Mouse (Mus musculus): ENCODE measurements around the gene Pagr1a.

The Pagr1a gene

DNA sequence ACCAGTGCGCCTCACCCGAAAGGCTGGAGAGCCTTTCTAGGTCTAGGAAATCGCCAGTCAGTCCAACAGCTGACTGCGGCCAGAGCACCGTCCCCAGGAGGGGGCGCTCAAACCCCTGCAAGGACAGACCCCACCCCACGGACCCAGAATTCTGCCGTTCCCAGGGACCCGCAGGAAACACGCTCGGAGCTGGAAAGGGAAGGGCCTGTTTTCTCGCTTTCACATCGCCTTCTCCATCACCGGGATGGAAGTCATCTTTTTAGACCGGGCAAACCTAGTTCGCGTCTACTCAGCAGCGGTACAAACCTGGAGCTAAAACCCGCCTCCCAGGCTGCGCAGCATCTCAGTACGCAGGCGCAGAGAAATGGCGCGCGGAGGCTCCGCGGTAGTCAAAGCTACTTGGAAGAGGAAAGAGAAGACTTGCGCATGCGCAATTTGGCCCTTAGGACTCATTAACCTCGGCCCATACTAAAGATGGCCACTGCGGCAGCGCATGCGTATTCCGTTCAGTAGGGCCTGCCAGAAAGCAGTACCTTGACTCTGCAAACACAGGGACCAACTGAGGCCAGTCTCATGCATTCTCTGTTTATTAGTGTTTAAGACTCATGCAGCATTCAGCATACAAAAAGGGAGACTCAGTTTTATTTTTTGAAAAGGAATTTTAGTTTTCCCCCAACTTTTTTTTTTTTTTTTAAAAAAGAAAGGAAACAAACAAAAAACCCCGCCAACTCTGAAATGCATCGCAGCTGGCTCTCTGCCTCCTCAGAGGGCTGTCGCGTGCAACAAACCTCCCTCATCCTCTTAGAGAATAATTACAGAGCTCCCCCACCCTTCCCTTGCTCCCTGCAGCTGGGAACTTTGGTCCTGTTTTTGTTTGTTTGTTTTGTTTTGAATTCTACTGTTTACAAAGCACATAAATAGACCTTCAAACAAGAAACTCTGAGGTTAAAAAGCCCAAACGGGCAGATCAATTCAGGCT is at the start of gene Pagr1a:
Gene Pagr1a (minus strand): TSS at position 382 of the 979 bp plus-strand sequence.
- peak; percentile 100 for DNase-seq

DNA sequence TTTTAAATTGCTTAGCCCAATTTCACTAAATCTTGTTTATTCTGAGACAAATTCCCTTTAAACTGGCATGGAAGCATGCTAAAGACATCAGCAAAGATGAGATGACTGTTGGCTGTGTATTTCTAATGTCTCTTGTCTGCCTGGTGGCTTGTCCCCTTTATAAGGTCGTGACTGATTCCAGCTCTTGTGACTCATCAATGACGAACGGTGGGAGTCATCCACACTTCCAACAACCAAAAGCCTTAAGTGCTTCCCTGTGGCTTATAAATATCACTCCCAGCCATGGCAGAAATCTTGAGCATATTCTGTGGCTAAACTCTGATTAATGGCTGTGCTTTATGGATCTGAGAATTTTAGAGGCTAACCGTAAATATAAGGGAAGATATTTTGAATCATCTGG is 49.2 kb upstream of the Pagr1a start:
- no peak for DNase-seq

GRCm38 (mm10) chr7:127065538-127065937 is 48.4 kb upstream of the Pagr1a start:
- DNase-seq, result no peak

- DNase-seq, result no peak
Measured at GRCm38 (mm10) chr7:127055026-127055585, 38.0 kb upstream of the Pagr1a start.

DNA sequence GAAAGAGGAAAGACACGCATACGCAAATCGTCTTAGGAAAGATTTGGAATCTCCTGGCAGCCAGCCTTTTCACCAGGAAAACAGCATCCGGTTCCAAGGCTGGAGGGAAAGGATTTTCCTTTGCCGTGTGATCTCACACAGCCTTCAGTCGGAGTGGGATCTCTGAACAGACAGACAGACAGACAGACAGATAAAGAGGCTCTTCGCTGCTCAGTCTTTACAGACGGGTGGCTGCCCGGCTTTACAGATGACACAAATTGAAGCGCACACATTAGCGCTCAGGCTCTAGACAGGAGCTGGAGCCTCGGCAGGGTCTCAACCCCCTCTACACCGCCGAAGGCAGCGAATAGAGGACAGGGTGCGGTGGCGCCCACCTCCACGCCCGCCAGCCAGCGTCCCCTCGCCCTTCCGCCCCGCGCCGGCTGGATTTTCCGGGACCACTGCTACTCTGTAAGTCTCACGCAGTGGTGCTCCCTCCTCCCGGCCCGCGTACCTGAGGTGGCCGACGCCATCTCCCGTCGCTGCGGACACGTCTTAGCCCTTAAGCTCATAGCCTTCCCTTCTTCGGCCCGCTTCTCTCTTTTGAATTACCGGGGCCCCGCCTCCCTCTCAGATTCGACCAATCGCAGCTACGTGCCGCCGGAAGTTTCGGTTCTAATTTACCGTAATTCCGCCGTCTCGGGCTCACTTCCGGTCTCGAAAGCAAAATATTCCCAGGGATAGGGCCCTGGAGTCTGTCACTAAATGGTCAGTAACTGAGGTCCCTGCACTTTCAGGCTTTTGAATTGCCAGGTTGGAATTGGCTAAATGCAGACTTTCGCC is 24.9 kb upstream of the Pagr1a start, which contains the start of gene Kif22:
Gene Kif22 (minus strand): TSS at position 621 of the 822 bp plus-strand sequence.
- peak; percentile 95 for DNase-seq

DNA sequence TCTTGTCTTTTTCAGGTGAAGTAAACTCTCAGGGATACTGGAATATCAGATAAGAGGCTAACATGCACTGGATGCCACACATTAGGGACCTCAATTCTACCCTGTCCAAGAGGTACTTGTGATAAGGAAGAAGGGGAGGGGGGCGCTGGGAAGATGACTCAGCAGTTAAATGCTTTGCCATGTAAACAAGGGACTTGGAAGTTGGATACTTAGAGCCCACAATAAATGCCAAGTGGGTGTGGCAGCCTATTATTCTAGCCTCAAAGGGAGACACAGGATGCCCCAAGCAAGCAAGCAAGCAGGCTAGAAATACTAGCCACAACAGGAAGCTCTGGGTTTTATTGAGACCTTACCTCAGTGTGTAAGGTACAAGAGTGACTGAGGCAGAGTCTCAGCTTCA is 14.1 kb upstream of the Pagr1a start:
- DNase-seq, result no peak

GRCm38 (mm10) chr7:127030172-127030571 is 13.0 kb upstream of the Pagr1a start:
- no peak for DNase-seq

GRCm38 (mm10) chr7:127027885-127028284 is 10.7 kb upstream of the Pagr1a start:
- DNase-seq, result no peak

GRCm38 (mm10) chr7:127026984-127027726 is 10.0 kb upstream of the Pagr1a start, which contains the start of gene Maz:
TSS of gene Maz (minus strand) at chr7:127027037.
- peak; percentile 99 for DNase-seq

DNA sequence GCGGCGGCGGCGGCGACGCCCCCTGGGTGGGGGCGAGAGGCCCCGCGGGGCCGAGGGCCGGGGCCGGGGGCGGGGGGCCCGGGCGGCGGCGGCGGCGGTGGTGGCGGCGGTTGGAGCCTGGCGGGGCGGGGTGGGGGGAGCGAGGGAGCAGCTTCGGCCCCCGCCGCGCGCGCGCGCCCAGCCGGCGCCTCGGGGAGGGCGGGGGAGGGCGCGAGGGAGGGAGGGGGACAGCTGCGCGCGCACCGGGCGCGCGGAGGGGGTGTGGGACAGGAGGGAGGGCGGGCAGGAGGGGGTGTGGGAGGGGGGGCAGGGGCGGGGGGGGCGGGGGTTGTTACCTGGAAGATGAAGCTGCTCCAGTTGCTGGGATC is 9.4 kb upstream of the Pagr1a start:
- DNase-seq, result no peak

DNA sequence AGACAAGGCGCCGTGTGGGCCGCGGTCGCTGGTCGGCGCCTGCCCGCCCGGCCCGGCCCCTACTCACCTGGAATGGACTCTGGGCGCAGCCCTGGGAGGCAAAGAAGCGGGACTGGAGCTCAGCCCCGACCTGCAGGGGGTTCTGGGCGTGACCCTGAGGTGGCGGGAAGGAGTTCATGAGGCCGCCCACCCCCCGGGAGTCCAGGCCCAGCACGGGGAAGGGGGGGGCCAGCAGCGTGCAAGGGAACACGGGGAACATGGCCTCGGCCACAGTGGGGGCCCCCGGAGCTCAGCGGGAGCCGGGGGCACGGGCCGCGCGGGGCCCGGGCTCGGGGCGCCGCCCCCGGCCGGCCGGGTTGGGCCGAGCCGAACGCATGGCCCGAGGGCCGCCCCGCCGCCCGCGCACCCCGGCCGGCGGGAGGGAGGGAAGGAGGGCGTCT is 9.0 kb upstream of the Pagr1a start:
- DNase-seq, result peak; percentile 84

DNA sequence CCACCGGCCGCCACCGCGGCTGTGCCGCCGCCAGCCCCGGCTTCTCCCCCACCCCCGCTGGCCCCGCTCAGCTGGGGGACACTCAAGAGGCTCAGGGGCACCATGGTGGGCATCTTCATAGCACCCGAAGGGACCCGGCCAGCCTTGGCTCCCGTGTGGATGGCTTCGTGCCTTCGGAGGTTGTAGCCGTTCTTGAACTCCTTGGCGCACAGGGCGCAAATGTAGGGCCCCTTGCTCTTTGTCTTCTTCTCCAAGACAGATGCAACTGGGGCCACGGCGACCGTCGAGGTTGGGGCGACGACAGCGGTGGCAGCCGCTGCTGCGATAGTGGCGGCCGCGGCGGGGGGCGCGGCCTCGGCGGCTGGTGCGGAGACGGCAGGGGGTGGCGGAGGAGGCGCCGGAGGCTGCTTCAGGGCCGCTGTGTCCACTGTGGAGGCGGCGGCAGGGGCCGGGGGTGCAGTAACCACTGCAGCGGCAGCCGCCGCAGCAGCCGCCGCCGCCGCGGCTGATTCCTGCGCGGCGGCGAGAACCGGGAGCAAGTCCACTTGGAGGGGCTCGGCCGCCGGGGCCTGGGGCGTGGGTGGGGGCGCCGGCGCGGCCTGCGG is 8.5 kb upstream of the Pagr1a start:
- no peak for DNase-seq

DNA sequence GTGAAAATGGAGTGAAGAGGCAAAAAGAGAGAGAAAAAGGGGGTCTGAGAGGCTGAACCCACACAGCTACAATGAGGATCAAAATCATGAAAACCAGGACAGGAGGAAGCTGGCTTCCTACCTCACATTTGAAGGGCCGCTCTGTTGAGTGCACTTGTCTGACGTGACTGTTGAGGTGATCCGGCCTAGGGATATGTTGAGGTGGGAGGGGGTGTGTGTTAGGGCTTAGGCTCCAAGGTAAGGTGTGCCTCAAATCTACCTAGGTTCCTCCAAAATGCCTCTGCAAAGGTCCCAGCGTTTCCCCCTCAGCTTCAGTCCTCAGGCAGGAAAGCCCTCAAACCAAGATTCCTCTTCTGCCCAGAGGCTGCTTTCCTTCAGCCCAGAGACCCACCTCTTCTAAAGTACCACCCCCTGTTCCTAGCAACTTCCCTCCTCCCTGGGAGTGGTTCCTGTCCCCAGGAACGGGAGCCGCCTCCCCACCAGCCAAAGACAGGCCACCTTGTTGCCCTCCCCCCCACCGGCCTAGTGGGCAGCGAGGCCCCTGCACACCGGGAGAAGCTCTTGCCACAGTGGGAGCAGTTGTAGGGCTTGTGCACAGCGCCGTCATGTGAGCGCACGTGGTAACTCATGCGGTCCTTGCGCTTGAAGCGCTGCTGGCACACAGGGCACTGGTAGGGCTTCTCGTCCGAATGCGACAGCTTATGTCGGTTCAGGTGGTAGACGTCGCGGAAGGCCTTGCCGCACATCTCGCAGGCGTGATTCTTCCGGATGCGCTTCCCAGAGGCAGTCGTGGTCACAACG is 7.8 kb upstream of the Pagr1a start:
- peak; percentile 86 for DNase-seq

GRCm38 (mm10) chr7:127023896-127024690 is 6.9 kb upstream of the Pagr1a start:
- no peak for DNase-seq

GRCm38 (mm10) chr7:127023272-127023691 is 6.1 kb upstream of the Pagr1a start:
- DNase-seq, result no peak

DNA sequence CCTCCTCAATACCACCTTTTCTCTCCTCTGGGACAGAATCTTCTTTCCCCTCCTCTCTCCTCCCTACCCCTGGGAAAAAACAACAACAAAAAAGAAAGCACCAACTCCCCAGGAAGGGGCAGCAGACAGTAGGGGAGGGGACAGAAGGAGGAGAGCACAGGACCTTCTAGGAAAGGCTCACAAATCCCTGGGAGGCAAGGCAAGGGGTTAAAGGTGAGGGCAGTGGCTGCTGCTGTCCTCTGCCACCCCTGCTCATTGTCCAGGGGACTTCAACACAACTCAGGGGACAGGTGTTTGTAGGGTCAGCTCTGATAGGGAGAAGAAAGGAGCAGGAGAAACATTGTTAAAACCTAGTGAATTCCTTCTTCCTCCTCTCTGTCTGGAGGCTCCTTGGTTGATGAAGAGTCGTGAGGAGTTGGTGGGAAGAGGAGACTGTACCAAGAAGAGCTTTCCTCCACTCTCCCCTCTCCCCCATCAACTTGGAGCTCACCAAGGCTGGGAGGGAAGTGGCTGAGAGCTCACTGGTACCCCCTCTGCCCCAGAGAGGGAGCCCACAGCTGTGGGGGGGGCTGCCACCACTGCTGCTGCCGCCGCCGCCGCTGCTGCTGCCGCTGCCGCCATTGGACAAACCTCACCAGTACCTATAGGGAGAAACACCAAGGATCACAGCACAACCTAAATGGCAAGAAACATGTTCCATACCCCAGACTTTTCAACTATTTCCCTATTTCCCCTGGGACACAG is 5.5 kb upstream of the Pagr1a start:
- DNase-seq, result no peak

- DNase-seq, result no peak
Measured at GRCm38 (mm10) chr7:127021563-127022527, 4.7 kb upstream of the Pagr1a start.

DNA sequence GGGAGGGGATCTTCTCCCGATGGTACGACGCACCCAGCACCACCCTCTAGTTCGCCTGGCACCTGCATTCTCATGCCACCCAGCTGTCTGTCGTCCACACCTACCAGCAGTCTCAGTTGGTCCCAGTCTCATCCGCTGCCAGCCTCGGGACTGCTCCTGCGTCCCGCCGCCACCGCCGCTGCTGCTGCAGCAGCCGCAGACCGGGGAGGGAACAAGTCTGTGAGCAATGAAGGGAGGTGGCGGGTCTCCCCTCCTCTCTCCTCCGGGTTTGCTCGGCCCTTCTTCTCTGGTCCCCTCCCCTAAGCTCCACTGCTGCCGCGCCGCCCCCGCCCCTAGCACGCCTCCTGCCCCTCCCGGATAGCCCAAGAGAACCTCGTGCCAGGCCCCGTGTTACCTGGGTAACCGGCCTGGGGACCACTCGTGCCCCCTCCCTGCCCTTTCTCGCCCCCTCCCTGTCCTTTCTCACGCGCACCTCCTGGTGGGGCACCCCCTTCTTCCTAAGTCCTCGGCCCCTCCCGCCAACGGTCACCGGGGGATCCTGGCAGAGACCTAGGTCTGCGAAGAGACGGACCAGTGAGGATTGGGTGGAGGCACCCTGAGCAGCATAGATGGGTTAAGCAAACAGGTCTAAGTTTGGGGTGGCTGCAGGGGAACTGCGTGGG is 3.9 kb upstream of the Pagr1a start, which contains the start of the genes Gm42742 and Prrt2:
Gene Gm42742 (minus strand): TSS at position 197 of the 662 bp plus-strand sequence.
Gene Prrt2 (minus strand): TSS at position 311 of the 662 bp plus-strand sequence.
- DNase-seq, result peak; percentile 79
